Mouse (Mus musculus): ENCODE measurements around the gene Tceal9.
"Not testable (repeated sequence)": the region's sequence is repeated elsewhere in the genome, so short reads cannot be mapped to it uniquely, and the experiment has no call there.

Tceal9 gene

DNA sequence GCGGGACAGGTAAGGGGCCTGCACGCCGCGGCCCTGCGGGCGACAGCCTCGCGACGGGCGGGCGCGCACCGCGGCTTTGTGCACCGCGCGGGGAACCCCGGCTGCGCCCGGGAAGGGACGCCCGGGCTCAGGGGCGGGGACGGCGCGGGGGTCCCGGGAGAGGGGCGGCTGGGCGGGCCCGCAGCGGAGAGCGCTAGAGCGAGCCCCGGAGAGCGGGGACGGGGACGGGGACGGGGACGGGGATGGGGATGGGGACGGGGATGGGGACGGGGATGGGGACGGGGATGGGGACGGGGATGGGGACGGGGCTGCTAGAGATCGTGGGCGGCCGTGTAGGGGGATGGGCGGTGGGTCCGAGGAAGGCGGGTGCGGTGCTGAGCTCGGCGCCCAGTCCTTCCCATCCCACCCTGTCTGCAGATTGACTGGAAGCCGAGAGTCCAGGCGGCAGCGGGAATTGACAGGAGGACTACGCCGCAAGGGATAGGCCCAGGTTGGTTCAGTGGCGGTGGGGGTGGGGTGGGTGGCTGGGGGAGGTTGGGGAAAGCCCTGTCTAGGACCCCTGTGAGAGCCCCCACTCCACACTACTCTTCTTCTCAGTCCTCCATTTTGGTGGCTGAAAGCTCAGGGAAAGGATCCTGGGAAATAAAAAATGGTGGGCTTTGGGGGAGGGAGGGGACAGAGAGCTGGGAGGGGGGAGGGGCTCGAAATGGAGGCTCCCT, 25.7 kb downstream of the Tceal9 start:
- DNase-seq (ENCODE audit: low read depth, low spot score): not testable (repeated sequence)

DNA sequence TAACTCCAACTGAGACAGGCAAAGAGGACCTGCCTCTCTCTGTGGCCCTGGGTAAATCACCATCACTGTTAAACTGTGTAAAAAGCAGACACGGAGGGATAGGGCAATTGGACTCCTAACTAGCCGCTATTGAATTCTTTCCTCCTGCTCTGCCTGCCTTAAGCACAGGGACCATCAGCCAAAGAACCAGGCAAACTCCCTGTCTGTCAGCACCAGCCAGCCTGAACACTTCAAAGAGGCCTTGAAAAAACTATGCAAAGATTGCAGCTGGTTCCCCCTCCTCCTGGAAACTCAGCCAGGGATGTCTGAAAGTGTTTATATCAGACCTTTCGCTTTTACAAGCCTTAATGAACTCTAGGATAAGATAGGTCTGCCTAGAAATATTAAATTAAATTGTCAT, 29.7 kb downstream of the Tceal9 start:
- DNase-seq (ENCODE audit: low read depth, low spot score): no peak

DNA sequence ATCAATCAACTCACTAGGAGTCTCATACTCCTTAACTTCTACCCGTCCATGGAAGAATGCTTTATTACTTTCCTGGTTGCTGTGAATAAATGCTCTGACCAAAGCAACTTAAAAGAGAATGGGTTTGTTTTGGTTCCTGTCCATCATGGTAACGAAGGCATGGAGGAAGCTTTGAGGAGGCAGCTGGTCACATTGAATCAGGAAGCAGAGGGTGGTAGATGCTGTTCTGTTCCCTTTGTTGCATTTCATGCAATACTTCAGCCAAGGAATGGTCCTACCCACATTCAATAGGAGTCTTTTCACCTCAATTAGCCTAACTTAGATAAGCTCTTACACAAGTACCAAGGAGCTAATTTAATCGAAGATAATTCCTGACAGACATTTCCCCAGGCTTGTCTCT, 30.5 kb downstream of the Tceal9 start:
- no peak for DNase-seq (ENCODE audit: low read depth, low spot score)

DNA sequence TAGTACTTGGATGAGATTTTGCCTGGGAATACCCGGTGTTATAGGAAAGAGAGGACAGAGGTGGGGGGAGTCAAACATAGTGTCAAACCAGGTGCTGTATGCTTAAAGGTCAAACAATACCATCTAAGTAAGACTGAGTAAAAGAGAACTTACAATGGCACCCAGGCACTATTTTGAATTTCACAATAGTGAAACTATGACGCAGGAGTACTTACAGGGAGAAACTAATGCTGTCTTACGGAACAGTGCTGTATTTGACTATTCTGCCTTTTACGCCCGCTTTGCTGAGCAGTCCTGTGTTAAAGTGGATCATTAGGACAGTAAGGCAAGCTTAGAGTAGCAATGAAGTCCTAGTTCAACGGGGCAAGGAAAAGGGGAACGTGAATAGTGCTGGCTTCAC, 32.7 kb downstream of the Tceal9 start:
- DNase-seq (ENCODE audit: low read depth, low spot score): no peak

DNA sequence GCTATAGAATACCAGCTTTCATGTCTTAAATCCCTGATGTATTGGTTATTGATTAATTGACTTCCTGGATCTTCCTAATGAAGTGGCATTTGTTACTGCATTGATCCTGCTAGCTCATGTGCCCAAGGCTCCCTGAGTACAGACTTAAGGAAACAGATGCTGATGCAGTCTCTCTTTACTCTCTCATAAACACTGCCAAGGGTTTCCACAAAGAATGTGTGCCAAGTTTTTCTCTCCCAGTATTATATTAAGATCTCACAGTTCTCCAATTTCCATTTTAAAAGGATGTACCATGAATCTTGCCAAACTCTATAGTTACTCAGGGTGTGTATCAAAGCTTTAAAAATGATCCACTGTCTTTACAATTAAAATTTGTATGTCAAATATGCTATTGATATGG, 33.5 kb downstream of the Tceal9 start:
- DNase-seq (ENCODE audit: low read depth, low spot score): no peak

DNA sequence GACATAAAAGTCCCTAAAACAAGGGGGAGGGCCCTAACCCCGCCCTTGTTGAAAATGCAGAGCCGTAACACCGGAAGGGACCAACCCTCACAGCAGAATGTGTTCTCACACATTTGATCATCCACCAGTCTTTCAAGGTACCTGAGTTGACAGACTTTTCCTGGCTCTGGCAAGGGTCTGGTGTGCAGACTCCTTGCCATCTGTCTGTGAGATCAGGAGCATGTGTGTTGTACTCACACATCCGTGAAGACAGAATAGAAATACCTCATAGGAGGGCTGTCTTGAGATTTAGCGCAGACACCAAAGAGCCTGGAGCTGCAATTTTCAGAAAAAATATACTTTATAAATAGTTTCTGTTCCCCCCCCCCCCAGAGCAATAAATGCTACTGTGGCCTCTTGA, 34.5 kb downstream of the Tceal9 start:
- no peak for DNase-seq (ENCODE audit: low read depth, low spot score)

DNA sequence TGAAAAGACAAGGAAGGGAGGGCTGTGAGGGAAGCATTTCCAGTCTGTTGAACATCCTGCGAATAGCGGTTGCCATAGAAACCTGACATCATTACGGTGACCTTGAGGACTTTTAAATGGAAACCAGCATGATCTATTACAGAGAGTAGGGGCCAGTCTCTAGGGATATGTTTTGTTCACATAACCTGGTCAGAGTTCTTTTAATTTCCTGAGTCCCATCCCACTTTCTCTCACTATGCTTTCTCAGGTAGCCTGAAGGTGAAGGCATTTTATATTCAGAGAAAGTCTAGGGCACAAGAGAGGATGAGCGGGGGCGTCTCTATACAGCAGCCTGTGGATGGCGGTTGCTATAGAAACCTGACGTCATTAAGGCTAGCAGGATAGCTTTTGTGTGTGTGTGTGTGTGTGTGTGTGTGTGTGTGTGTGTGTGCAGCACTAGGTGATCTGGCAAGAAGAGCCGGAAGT, 46.0 kb downstream of the Tceal9 start:
- DNase-seq (ENCODE audit: low read depth, low spot score): no peak
